Mouse (Mus musculus) myocyte (in vitro differentiated cells): ENCODE measurements around the gene Cyth3. TPM values are rescaled to one million over a fixed set of nuclear protein-coding genes. Genes with fewer than 3 reads are reported as not detected.

ENCODE experiments used
- H3K27me3 ChIP-seq: one replicate; pipeline ENCODE4 v1.6.1; 2011; ENCODE audit not compliant: control insufficient read depth, insufficient read depth, insufficient read length
- H3K36me3 ChIP-seq: one replicate; pipeline ENCODE4 v1.6.1; 2011; ENCODE audit not compliant: control insufficient read depth, insufficient read depth
- H3K4me2 ChIP-seq: one replicate; pipeline ENCODE4 v1.6.1; 2011; ENCODE audit warnings: low read depth, control low read depth
- H3K4me3 ChIP-seq: one replicate; pipeline ENCODE4 v1.5.1; 2011; ENCODE audit warnings: mild to moderate bottlenecking, control low read depth, moderate library complexity
- H3K79me2 ChIP-seq: one replicate; pipeline ENCODE4 v1.6.1; 2011; ENCODE audit not compliant: control insufficient read depth, insufficient read depth
- H3ac ChIP-seq: one replicate; pipeline ENCODE4 v1.6.1; 2011; ENCODE audit not compliant: control insufficient read depth, insufficient read length
- CEBPB ChIP-seq: IDR thresholded peaks from 2 replicates; pipeline ENCODE4 v1.6.1; 2011; ENCODE audit warnings: mild to moderate bottlenecking, moderate library complexity; ENCODE audit not compliant: poor library complexity, insufficient read depth, severe bottlenecking
- E2F4 ChIP-seq: IDR thresholded peaks from one replicate; pipeline ENCODE4 v1.6.1; 2011; ENCODE audit warnings: mild to moderate bottlenecking, control low read depth, moderate library complexity; ENCODE audit not compliant: insufficient read depth
- MAX ChIP-seq: IDR thresholded peaks from one replicate; pipeline ENCODE4 v1.6.1; 2011; ENCODE audit warnings: low read depth, mild to moderate bottlenecking, control low read depth
- MYOD1 ChIP-seq, 3 experiments: IDR thresholded peaks; one replicate each; pipeline ENCODE4 v1.6.1; 2011; ENCODE audit warnings: control low read depth in 2 of 3, low read depth in 2 of 3, mild to moderate bottlenecking in 2 of 3, moderate library complexity in 1 of 3; ENCODE audit not compliant: insufficient read length in 2 of 3, control insufficient read depth in 1 of 3
- MYOG ChIP-seq, 3 experiments: IDR thresholded peaks; one replicate each; pipeline ENCODE4 v1.6.1; 2011; ENCODE audit warnings: control low read depth in 2 of 3, low read depth in 2 of 3, mild to moderate bottlenecking in 2 of 3; ENCODE audit not compliant: insufficient read length in 2 of 3, control insufficient read depth in 1 of 3, insufficient read depth in 1 of 3
- POLR2A ChIP-seq: IDR thresholded peaks from one replicate; pipeline ENCODE4 v1.6.1; 2011; ENCODE audit warnings: low read depth, mild to moderate bottlenecking, control low read depth, moderate library complexity; ENCODE audit not compliant: insufficient read length
- POLR2AphosphoS2 ChIP-seq: IDR thresholded peaks from one replicate; pipeline ENCODE4 v1.6.1; 2011; ENCODE audit warnings: low read depth, control low read depth; ENCODE audit not compliant: insufficient read length
- REST ChIP-seq: IDR thresholded peaks from one replicate; pipeline ENCODE4 v1.6.1; 2011; ENCODE audit warnings: mild to moderate bottlenecking, control low read depth, moderate library complexity; ENCODE audit not compliant: insufficient read depth, insufficient read length
- SRF ChIP-seq: IDR thresholded peaks from one replicate; pipeline ENCODE4 v1.6.1; 2011; ENCODE audit warnings: low read depth; ENCODE audit not compliant: control insufficient read depth, insufficient read length
- TCF12 ChIP-seq: IDR thresholded peaks from one replicate; pipeline ENCODE4 v1.6.1; 2011; ENCODE audit warnings: mild to moderate bottlenecking, control low read depth; ENCODE audit not compliant: poor library complexity, insufficient read depth, severe bottlenecking
- TCF3 ChIP-seq: IDR thresholded peaks from one replicate; pipeline ENCODE4 v1.6.1; 2011; ENCODE audit warnings: low read depth, control low read depth; ENCODE audit not compliant: insufficient read length
- USF1 ChIP-seq: IDR thresholded peaks from one replicate; pipeline ENCODE4 v1.6.1; 2011; ENCODE audit warnings: low read depth, mild to moderate bottlenecking, control low read depth, moderate library complexity
- polyA plus RNA-seq: library from polyadenylated mRNA; unstranded; fragments of >200 nt; fragmentation: generic; extraction: Trizol; gene quantifications from one replicate; pipeline ENCODE4 v1.2.1, GENCODE M21; 2012; ENCODE audit warnings: missing spikeins

Cyth3 gene
- polyA plus RNA-seq, 1 experiment: 18.5 TPM

GRCm38 (mm10) chr5:143668884-143669283 is 46.6 kb downstream of the Cyth3 start:
- Histone ChIP-seq H3ac (no peak overlapping the region), H3K36me3 (no peaks in the 10 kb centered on the region), H3K27me3 (no peaks in the 10 kb centered on the region), H3K79me2 (peaks cover 85% of the 10 kb centered on the region), H3K4me3 (no peak overlapping the region), H3K4me2 (peak overlapping the region; percentile 43)
- no peak for TF ChIP-seq MAX

DNA sequence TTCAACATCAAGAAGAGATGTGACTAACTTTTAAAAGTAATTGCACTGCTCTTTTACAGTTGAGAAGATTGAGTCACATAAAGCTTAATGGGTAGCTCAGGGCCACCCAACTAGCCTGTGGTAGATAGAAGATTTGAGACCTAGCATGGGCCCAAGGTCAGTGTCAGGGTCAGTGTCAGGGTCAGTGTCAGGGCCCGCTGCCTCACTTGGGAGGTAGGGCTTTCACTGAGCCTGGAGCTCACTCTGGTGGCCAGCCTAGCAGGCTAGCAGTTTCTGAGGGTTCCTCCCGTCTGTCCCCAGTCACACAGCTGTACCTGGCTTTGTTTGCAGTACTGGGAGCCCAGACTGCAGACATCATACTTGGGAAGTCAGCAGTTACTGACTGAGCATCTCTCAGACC is 47.1 kb downstream of the Cyth3 start:
- Histone ChIP-seq H3K4me2 (peak overlapping the region; percentile 43), H3K79me2 (peaks cover 85% of the 10 kb centered on the region), H3ac (no peak overlapping the region), H3K27me3 (no peaks in the 10 kb centered on the region), H3K36me3 (no peaks in the 10 kb centered on the region), H3K4me3 (no peak overlapping the region)
- no peak for TF ChIP-seq E2F4
- no peak for TF ChIP-seq USF1
- TF ChIP-seq SRF: no peak
- no peak for TF ChIP-seq REST

- peak overlapping the region; percentile 43 for H3K4me2 ChIP-seq
- no peaks in the 10 kb centered on the region for H3K36me3 ChIP-seq
- H3ac ChIP-seq: no peak overlapping the region
- H3K27me3 ChIP-seq: no peaks in the 10 kb centered on the region
- H3K79me2 ChIP-seq: peaks cover 85% of the 10 kb centered on the region
- no peak overlapping the region for H3K4me3 ChIP-seq
- TF ChIP-seq MYOD1 (IDR thresholded peaks at IDR 0.05; ENCODE audit: control insufficient read depth in 1 of 3, insufficient read length in 2 of 3, low read depth in 2 of 3): no peak
- no peak for TF ChIP-seq E2F4
- no peak for TF ChIP-seq TCF3
- peak; percentile 32 for TF ChIP-seq MAX
Observed at GRCm38 (mm10) chr5:143669839-143670238, 47.6 kb downstream of the Cyth3 start.

DNA sequence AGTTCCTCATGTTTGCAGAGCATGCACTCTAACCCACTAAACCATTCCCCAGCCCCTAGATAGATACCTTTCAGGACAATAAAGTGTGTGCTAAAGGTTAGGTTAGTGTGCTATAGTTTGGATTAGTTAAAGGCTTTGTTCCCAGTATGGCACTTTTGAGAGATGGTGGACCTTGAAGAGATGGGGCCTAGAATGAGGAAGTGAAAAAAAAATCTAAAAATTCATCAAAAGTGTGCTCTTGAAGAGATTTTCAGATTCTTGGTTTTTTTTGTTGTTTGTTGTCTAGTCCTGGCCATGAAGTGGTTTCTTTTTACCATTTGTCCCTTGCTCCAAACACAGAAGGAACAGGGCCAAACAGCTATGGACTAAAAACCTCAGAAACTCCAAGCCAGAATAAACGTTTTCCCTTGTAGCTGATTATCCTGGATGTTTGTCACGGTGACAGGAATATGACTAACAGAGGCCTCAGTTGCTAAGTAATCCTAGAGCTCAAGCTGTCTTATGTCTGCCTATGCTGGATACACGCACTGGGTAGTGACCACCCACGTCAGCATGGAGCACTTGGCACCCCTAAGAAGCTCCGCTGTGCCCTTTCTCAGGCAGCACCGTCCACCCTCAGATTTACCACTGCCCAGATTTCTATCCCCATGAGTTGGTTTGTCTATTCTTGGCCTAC is 48.6 kb downstream of the Cyth3 start:
- H3K79me2 ChIP-seq: peaks cover 87% of the 10 kb centered on the region
- TF ChIP-seq TCF3 (no peak), SRF (no peak), POLR2AphosphoS2 (no peak), POLR2A (no peak), TCF12 (no peak), MYOG (IDR thresholded peaks at IDR 0.05; ENCODE audit: control insufficient read depth in 1 of 3, insufficient read depth in 1 of 3, insufficient read length in 2 of 3, low read depth in 2 of 3) (no peak), MAX (no peak), E2F4 (no peak), MYOD1 (IDR thresholded peaks at IDR 0.05; ENCODE audit: control insufficient read depth in 1 of 3, insufficient read length in 2 of 3, low read depth in 2 of 3) (no peak), REST (no peak), USF1 (no peak), CEBPB (no peak)
- H3K4me2 ChIP-seq: peak overlapping the region; percentile 39
- H3K4me3 ChIP-seq: no peak overlapping the region
- H3ac ChIP-seq: no peak overlapping the region
- H3K36me3 ChIP-seq: no peaks in the 10 kb centered on the region
- H3K27me3 ChIP-seq: no peaks in the 10 kb centered on the region

DNA sequence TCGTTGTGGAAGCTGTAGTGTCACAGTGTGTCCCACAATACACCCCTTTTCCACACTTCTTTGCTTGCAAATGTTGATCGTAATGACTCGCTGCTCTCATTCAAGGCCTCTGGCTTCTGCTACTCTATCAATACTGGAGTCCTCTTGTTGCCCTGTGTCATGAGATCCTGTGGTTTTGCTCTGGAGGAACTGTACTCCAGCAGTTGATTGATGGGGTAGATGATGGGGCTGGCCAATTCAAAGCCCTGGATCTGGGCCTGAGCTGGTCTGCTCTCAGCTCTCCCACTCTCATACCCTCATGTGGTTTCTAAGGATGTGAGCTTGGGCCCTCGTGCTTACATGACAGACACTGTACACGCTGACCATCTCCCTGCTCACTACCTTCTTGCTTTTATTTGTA is 52.3 kb downstream of the Cyth3 start:
- Histone ChIP-seq H3ac (no peak overlapping the region), H3K4me3 (no peak overlapping the region), H3K27me3 (no peaks in the 10 kb centered on the region), H3K36me3 (no peaks in the 10 kb centered on the region), H3K79me2 (peaks cover 97% of the 10 kb centered on the region), H3K4me2 (no peak overlapping the region)
- TF ChIP-seq E2F4: no peak
- TF ChIP-seq USF1: no peak
- TF ChIP-seq SRF: no peak
- TF ChIP-seq MYOG (IDR thresholded peaks at IDR 0.05; ENCODE audit: control insufficient read depth in 1 of 3, insufficient read depth in 1 of 3, insufficient read length in 2 of 3, low read depth in 2 of 3): no peak
- TF ChIP-seq CEBPB: no peak
- no peak for TF ChIP-seq MYOD1 (IDR thresholded peaks at IDR 0.05; ENCODE audit: control insufficient read depth in 1 of 3, insufficient read length in 2 of 3, low read depth in 2 of 3)
- no peak for TF ChIP-seq REST
- no peak for TF ChIP-seq MAX
